Mouse (Mus musculus) olfactory bulb, adult 2 months (tissue): ENCODE data around the gene Fgfr2.

Experiments
- CTCF ChIP-seq: fragments of 200-500 bp; IDR thresholded peaks from 2 replicates; pipeline ENCODE4 v1.5.1; 2012; ENCODE audit warnings: low read depth, mild to moderate bottlenecking, low read length, moderate library complexity; ENCODE audit not compliant: insufficient read depth
- POLR2A ChIP-seq: fragments of 200-500 bp; IDR thresholded peaks from 2 replicates; pipeline ENCODE4 v1.6.1; 2012; ENCODE audit warnings: mild to moderate bottlenecking, low read depth, low read length, moderate library complexity; ENCODE audit not compliant: insufficient read depth

DNA sequence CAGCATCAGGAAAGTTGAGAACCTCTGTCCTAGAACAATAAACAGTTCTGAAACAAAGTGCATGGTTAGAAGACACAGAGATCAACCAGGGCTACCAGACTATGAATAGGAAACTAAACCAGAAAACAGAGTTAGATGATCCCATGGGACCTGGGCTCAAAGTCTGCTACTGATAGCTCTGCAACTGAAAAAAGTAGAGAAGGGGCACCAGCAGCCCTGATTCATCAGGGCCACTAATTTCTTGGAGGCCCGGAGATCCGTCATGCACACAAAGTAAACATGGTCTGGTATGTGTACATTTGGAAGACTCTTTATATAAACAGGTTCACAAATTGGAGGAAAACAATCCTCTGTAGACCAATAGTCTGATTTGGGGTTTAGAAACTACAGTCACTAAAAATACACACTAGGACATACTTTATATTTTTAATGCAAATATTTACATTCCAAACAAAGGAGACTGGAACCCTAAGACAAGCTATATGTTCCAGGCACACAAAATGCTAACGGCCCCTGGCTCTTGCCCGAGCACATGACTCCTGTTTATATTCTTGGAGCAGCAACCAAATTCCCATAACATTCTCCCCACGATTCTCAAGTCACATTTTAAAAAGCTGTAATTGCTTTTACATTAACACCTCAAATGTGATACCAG lies 814.5 kb downstream of the Fgfr2 start:
- no peak for TF ChIP-seq POLR2A
- TF ChIP-seq CTCF: no peak
